Mouse (Mus musculus) inflammation-experienced regulatory T-cells, adult 6 months (primary cell): ENCODE measurements at regions not wholly inside any gene's neighbourhood (a gene's known extent, or its start where the extent isn't known, plus 50 kb on each side); places are given as distances from the start of the nearest gene placed in this dataset.
A peak's percentile ranks its signal among the peaks of the same experiment; 100 is the strongest.

Source experiments
- ATAC-seq: one replicate; pipeline ENCODE4 v1.8.0; 2017

DNA sequence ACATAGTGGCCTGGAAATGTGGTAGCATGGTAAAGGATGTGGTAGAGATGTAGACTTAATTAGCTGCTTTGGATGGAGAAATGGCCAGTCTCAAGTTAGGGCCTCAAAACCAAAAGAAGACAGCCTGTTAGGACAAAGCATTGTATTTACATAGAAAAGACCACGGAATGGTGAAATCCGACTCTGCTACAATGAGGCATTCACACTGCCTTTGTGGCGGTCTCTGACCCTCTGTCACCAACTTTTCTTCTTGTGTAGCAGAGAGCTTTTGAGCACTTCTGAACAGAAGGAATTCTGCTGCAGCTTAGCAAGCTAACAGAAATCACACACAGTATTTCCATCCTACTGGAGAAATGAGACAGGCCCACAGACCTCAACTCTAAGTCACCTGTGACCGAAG is 177.7 kb downstream of the Arrdc4 start:
- no peak for ATAC-seq

- no peak for ATAC-seq
These were observed 180.9 kb downstream of the Arrdc4 start for GRCm38 (mm10) chr7:68568127-68568510.

DNA sequence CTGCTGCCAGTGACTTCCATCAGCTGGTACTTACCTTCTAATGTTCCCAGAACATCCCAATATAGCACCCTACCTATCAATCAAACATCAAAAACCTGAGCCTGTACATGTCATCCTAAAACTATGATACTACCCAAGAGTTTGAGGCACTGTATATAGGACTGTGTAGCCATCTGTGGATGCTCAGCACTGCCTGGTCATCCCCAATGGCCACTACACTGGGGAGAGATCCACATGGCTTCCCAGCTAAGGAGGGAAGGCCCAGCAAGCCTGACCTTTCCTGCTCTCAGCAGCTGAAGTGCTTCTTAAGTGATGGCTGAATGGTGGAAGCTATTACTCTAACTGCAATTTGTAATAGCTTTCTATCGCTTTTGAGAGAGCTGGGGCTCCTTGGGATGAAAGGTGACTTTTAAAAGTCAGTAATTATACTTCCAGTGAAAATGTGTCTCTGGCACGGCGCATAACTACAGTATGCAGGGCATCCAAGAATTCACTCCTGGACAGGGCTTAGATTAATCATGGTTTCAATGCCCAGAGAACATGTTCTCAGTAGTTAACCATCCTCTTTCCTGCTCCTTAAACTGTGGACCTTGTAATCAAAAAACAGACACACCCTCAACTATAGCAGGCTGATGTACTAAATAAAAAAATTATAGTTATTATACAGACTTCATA is 181.5 kb downstream of the Arrdc4 start:
- ATAC-seq = no peak

- ATAC-seq = no peak
These were observed 189.3 kb downstream of the Arrdc4 start for GRCm38 (mm10) chr7:68559440-68560343.

DNA sequence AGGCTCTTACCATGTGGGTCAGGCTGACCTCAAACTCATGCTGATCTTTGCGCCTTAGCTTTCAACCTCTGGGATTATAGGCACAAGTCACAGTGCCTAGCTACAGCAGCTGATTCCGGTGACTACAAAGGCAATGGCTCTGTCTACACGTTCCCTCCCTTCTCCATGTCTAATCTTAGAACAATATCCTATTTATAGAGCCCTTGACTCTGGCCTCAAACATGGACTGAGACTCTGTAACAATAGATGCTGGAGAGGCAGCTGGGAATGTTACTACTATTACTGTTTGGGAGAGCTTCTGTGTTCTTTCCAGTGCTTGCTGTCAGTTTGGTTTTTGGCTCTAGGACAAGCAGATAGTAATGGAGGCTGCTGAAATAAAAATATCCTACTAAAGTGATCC is 198.7 kb downstream of the Arrdc4 start:
- ATAC-seq = no peak

- ATAC-seq = no peak
These were observed 200.9 kb downstream of the Arrdc4 start for GRCm38 (mm10) chr7:68548176-68548575.

DNA sequence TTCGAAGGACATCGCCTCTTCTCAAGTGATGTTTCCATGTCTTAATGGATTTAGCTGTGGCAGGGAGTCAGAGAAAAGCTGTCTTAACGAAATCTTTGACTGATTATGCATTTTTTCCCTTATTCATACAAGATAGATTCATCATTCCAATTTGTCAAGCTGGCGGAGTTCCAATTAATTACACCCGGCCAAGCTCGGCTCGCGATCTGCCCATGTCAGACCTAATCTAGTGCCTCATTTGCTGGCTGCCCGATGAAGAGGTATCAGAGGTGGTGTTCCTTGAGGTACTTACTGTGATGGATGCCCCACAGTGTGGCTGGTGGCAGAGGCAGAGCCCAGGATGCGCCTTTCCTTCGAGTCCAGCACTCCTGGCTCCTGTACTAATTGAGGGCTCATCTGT is 204.9 kb downstream of the Arrdc4 start:
- no peak for ATAC-seq

DNA sequence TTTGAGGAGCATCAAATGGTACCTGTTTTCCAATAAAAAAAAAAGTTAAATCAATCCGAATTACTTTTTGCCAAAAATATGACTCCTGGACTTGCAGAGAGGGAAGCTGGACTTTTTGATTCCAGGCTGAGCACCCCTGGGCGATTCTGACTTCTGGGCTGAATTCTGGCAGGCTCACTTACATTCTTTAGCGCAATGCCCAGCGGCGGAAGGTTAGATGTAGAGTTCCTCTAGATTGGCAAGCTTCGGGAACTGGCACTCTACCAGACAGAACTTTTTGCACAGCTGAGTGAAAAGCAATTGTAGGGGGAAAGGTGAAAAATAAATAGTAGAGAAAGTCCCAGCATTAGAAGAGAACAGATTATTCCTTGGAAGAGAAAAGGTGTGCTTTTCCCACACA is 235.5 kb downstream of the Fam169b start:
- ATAC-seq = no peak

DNA sequence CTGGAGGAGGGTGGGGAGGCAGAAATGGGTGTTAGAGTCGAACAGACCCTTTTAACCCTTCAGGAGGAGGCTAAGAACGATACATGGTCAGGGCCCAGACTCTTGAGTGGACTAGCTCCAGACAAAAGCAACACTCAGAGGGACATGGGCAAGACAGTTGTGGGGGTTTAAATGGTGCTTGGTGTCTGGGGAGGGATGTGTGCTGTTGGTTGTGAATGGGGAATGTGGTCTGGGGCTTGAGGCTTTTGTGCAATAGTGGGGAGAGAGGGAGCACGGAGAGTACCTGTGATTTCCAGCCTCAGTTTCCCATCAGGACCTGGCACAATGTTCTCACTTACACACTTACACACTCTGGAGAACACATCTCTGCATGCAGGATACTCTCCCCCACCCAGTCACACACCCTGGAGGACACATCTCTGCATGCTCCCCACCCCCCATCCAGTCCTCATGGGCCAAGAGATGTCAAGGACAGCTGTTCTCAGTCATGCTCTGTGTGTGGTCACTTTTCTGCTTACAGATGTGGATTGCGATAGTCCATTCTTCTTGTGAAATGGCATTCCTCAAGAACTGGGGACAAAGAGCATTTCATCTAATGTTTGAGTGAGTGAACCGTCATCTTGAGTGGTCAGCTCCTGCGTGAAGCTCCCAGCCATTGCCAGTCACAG is 217.6 kb downstream of the Fam169b start:
- no peak for ATAC-seq

GRCm38 (mm10) chr7:68486676-68487075 is 213.0 kb downstream of the Fam169b start:
- no peak for ATAC-seq

DNA sequence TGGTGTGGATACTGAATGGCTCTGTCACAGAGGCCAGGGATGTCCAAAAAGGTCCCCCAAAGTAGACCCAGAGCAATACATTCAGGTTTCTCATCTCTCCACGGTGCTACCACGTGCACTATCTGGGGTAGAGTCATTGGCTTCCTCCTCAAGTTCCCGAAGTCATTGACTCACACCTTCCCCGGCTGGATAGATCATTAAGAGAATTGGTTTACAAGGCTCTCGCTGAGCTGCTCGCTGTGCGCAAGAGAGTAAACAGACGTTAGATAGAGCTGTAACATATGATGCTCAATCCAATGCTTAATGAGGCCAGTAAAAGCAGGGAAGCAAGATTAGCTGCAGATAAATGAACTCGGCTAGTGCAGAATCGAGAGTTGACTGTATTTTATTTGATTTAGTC is 208.9 kb downstream of the Fam169b start:
- no peak for ATAC-seq

- ATAC-seq = peak; percentile 54
These were observed 207.1 kb downstream of the Fam169b start for GRCm38 (mm10) chr7:68480770-68481169.

- no peak for ATAC-seq
These were observed 206.7 kb downstream of the Fam169b start for GRCm38 (mm10) chr7:68480336-68480735.

GRCm38 (mm10) chr7:68478044-68478443 is 204.4 kb downstream of the Fam169b start:
- no peak for ATAC-seq

DNA sequence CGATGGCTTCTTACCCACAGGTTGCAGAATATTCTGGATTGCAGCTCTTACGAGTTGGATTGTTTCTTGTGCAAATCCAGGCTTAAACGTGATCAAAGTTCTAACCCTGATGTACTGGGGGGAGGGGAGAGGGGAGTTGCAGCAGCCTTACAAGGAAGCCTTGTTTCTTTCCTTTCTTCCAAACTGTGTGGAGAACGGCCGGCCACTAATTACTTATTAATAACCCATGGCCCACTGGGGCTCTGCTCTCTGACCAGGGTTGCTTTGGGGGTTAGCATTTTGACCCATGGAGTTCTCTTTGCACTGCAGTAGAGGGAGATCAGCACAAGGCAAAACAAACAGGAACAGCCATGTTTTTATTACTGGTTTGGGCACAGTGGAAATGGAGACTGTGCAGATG is 199.2 kb downstream of the Fam169b start:
- ATAC-seq = no peak

DNA sequence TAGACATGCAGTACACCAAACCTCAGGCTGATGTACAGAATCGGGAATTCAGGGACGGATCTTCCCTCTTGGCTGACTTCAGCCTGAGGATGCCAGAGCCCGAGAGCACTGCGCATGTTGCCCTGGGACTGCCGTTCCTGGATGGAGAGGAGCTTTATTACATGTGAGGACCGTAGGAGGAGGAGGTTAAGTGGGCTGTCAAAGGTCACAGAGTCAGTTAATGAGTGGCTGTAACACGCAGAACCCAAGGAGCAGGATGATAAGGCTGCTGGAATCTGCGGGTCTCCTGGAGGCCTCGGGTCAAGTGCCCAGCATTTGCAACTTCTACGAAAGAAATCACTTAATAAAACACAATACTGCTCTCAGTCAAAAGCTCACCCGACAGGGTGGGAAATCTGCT is 197.3 kb downstream of the Fam169b start:
- ATAC-seq = no peak

GRCm38 (mm10) chr7:68468574-68468973 is 194.9 kb downstream of the Fam169b start:
- ATAC-seq = no peak

DNA sequence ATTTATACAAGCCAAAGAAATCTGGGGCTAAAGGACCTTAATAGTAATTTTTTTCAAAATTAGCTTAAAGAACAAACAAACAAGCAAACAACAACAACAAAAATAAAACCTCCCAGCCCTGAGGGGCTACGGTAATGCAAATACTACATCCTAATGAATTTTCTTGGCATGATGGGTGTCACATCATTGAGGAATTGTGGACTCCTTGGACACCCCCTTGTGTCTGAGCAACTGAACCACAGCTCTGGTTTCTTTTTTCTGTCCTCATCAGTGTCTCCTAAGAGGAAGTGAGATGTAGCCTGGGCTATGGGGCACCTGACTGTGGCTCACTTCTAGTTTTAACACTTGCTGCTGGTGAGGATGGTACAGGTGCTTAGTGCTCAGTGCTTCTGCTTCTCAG is 184.2 kb downstream of the Fam169b start:
- ATAC-seq = no peak

GRCm38 (mm10) chr7:68455451-68455850 is 181.8 kb downstream of the Fam169b start:
- no peak for ATAC-seq

GRCm38 (mm10) chr7:68453028-68453692 is 179.5 kb downstream of the Fam169b start:
- no peak for ATAC-seq

- no peak for ATAC-seq
These were observed 170.9 kb downstream of the Fam169b start for GRCm38 (mm10) chr7:68444426-68445095.

DNA sequence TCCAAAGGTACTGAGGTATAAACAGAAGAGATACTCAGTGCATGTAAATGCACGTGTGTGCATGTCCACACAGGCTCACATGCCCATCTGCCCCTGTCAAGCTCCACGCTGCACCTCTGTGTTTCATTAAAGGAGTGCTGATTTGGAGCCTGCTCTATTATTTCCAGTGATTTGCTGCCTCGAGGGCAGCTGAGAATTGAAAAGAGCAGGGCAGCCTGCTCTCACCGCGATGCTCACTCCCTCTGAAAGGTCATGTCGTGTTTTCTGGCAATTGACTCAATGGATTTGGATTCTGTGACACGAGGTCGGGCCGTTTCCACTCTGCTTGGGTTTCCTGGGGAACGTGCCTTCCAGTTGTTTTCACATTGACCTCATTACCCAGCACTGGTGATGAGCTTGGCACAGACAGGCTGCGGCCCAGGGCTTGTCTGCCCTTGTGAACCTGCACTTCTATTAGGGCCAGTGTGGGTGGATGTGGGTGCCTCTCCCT is 167.1 kb downstream of the Fam169b start:
- no peak for ATAC-seq
